Mouse (Mus musculus) embryo, embryonic 11.5 days (tissue): ENCODE measurements around the gene Gdpd2.

Source experiments
- DNase-seq: peaks from one replicate; pipeline ENCODE4 v3.0.0-alpha.2; 2012; ENCODE audit warnings: low read depth, low spot score

Gene Gdpd2

DNA sequence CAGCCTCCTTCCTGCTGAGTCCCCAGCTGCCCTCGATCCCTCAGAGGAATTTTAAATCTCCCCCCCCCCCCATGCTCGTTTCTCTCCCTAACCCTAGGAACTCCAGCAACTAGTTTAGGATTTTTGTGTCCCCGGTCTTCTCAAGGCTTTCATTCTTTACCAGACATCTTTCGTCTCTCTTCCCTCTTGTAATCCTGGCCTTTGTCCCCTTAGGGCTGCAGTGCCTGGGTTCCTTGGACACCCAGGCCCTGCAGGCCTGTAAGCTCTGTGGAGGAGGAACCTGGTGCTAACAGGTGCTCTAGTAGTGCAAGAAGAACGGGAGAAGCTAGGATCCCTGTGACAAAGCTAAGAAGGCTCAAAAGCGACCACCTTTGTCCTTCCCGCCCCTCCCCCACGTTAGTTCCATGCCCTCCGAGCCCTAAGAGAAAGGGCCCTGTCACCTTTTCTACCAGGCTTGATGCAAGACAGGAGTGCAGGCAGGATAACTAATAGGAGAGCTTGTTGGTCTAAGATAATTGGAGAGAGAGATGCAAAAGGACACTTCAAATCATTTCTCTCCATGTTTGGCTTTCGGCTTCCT lies 48.1 kb downstream of the Gdpd2 start:
- DNase-seq = no peak

DNA sequence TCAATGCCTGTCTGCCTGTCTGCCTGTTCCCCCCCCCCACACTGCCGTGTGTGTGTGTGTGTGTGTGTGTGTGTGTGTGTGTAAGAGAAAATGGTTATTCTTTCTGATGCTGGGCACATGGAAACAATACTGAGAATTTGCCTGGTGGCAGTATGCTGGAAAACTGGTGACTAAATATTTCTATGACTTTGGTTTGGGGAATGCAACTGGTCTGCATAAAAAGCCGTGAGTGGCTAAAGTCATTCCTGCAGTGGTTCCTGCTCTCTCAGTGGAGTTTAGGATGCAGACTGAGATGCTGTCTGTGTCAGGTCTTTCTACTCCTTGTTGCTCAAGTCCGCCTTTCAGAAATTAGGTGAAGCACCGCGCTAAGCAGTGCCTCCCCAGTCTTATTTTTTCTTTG lies 48.7 kb downstream of the Gdpd2 start:
- no peak for DNase-seq
